Mouse (Mus musculus) left cerebral cortex, postnatal 36 days (tissue): Measurements from ENCODE around the gene Zscan25. TPM values are rescaled to one million over a fixed set of nuclear protein-coding genes. Genes with fewer than 3 reads are reported as not detected.
"Not testable (repeated sequence)": the region's sequence is repeated elsewhere in the genome, so short reads cannot be mapped to it uniquely, and the experiment has no call there.

Experiments
- DNase-seq, 2 experiments: peaks; one replicate each; pipeline ENCODE4 v3.0.0; 2021 to 2022; ENCODE audit warnings: low spot score in 2 of 2, mixed read lengths in 1 of 2
- intact Hi-C: fragments of 180-260 bp; cut with DNase I; formaldehyde crosslinking; loops from one replicate; pipeline ENCODE4 v1.15.1; 2025
- total RNA-seq, 2 experiments: library from RNA; stranded (reverse); gene quantifications; 2 replicates each; pipeline ENCODE4 v1.2.3; 2021

The Zscan25 gene
- 10 to 100 TPM; 20.6 to 21.0 TPM for total RNA-seq

DNA sequence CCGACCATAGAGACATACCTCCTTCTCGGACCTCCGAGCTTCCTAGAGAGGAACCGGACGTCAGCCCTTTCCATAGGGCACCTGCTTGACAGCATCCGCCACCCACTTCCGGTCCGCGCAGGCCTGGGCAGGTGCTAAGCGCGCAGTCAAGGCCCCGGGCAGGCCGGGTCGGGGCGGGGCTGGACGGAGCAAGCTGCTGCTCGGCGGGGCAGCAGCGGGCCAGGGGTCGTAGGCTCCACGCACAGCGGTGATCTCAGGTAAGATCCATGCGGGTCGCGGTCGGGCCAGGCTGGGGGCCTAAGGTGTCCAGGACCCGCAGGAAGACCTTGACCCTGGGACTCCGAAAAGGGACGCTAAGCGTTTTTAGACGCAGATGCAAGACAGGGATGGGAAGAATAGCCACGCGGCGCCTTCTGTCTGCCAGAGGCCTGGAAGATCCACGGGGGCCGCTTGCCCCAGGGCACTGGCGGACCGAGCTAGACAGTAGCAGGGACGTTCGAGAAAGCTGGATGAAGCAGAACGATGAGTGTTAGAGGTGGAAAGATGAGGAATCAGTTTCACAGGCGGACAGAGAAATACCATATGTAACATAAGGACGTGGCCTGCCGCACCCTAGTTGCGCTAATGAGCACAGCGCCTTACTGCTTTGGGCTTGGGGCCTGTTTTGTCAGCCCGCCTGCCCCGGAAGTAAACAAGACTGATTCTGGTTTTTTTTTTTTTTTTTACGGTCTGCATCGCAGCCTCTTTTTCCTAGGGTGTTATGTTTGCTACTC, at the start of gene Zscan25:
Zscan25 (plus strand) TSS at position 130 of the 773 bp plus-strand sequence.
- DNase-seq = peak; percentile 88 to 91
- intact Hi-C loops = loop anchor here (2.0 kb wide), 1 partner anchor 76 kb away; the partner anchor contains the start of gene Zkscan5

GRCm38 (mm10) chr5:145230641-145231040, 49.7 kb upstream of the Zscan25 start:
- DNase-seq = no peak
- intact Hi-C loops = loop anchor here (2.0 to 10.0 kb wide), 2 partner anchors 26 to 134 kb away; partner anchors contain the start of gene Zkscan5

GRCm38 (mm10) chr5:145231367-145231871, 48.9 kb upstream of the Zscan25 start, which contains the start of gene Zfp655:
Gene Zfp655, plus strand, starts transcription at chr5:145231715.
- intact Hi-C loops = loop anchor here (2.0 to 10.0 kb wide), 2 partner anchors 27 to 133 kb away; partner anchors contain the start of gene Zkscan5

GRCm38 (mm10) chr5:145231893-145232411, 48.3 kb upstream of the Zscan25 start:
- no peak for DNase-seq
- intact Hi-C loops = loop anchor here (2.0 to 10.0 kb wide), 2 partner anchors 27 to 133 kb away; partner anchors contain the start of gene Zkscan5

More at GRCm38 (mm10) chr5:145231367-145231871, 48.9 kb upstream of the Zscan25 start, which contains the start of gene Zfp655:
- DNase-seq = peak; percentile 98 to 99

GRCm38 (mm10) chr5:145234636-145235035, 45.7 kb upstream of the Zscan25 start:
- no peak for DNase-seq
- intact Hi-C loops = loop anchor here (10.0 kb wide), 1 partner anchor 130 kb away; no protein-coding TSS in a partner anchor

DNA sequence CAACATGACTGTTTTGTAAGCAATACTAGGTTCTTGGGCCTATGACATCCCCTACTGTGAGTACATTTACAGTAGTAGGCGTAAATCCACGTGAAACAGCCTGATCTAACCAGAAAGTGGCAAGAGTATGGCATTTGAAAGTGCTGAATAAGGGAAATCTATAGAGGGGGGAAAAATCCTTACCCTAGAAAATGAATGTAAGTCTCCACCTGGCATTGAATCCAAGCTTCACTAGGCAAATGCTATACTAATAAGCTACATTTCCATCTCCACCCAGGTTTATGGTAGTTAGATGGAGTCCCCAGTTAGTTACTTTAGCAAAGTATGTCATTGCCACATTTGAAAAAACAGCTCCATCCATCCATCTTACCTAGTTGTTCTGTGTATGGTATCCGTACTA, 30.8 kb upstream of the Zscan25 start:
- DNase-seq = no peak
- intact Hi-C loops = no loop called here

DNA sequence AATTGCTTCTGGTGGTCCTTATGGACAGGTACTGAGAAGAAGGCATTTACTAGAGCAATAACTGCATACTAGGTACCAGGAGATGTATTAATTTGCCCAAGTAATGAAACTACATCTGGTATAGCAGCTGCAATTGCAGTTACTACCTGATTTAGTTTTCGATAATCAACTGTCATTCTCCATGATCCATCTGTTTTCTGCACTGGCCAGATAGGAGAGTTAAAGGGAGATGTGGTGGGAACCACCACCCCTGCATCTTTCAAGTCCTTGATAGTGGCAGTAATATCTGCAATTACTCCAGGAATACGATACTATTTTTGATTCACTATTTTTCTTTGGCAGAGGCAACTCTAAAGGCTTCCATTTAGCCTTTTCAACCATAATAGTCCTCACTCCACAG, 6.7 kb upstream of the Zscan25 start:
- DNase-seq, intact Hi-C loops: not testable (repeated sequence)

DNA sequence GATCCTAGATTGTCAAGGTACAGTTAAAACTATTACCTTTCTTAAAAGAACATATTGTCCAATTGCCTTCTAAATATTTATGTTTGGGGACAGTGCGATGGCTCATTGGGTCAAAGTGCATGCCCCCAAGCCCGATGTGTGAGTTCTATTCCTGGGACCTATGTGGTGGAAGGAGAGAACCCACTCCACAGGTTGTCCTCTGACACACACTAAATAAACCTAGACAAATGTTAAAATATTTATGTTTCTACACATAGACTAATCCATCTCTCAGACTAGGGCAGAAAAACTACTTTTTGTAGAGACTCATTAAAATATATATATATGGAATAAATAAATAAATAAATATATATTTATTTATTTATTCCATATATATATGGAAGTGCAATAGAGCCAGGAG, 352 bp upstream of the Zscan25 start:
- intact Hi-C loops = loop anchor here (2.0 kb wide), 1 partner anchor 75 kb away; the partner anchor contains the start of gene Zkscan5
- no peak for DNase-seq

DNA sequence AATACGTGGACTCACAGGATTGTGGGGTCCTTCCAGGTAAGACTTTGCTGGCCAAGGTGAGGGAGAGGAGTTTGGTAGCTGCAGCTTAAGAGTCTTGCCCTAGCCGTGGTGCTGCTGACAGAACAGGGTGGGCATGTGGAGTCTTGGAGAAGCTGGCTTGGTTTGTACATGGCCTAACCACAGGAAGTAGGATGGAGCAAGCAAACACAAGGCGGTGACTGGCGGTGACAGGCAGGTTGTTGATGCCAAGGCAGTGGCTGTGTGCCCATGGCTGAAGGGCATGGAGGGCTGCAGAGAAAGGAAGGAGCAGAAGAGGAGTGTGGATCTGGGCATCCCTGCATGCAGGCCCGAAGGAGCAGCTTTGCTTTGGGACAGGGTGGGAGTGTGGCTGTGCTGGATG, 8.1 kb downstream of the Zscan25 start:
- no peak for DNase-seq
- intact Hi-C loops = no loop called here

- intact Hi-C loops = no loop called here
- no peak for DNase-seq
Measured at GRCm38 (mm10) chr5:145290697-145291096, 10.4 kb downstream of the Zscan25 start.

DNA sequence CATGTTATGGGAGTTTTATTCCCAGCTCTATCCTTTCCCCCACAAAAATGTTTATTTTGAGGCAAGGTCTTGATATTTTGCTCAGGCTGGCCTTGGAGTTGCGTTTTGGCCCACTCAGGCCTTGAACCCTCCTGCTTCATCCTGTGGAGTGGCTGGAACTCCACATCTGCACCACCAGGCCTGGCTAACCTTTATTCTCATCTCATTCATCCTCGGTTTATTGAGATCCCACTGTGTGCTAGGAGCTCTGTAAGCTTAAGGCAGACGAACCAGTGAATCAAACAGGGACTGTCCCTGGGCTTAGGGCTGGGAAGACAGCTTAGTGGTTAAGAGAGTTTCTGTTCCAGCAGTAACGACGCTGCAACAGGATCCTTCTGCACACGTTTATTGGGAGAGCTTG, 12.1 kb downstream of the Zscan25 start:
- DNase-seq = no peak

DNA sequence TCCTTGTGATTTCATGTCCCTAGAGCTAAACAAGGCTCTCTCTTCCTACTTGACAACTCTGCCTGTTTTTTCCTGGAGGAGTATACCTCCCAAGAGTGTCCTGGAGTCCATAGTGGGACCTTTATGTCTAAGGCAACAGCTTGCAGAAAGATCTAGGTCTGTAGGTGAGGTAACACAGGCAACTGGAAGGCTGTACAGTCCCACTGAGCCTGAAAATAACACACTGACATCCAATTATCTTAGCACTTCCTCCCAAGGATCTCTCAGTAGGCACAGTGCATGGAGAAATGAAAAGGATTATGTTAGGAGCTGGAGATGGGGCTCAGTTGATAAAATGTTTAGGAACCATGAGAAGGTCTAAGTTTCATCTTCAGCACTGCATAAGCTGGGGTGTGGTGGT, 20.2 kb downstream of the Zscan25 start:
- no peak for DNase-seq
- intact Hi-C loops = no loop called here

More for the DNA sequence above, 12.1 kb downstream of the Zscan25 start:
- intact Hi-C loops = no loop called here

GRCm38 (mm10) chr5:145301796-145302195, 21.5 kb downstream of the Zscan25 start:
- DNase-seq, intact Hi-C loops: not testable (repeated sequence)

- DNase-seq = no peak
- intact Hi-C loops = no loop called here
Measured at GRCm38 (mm10) chr5:145302424-145302823, 22.1 kb downstream of the Zscan25 start.

- DNase-seq, intact Hi-C loops: not testable (repeated sequence)
Measured at GRCm38 (mm10) chr5:145306953-145307352, 26.7 kb downstream of the Zscan25 start.

DNA sequence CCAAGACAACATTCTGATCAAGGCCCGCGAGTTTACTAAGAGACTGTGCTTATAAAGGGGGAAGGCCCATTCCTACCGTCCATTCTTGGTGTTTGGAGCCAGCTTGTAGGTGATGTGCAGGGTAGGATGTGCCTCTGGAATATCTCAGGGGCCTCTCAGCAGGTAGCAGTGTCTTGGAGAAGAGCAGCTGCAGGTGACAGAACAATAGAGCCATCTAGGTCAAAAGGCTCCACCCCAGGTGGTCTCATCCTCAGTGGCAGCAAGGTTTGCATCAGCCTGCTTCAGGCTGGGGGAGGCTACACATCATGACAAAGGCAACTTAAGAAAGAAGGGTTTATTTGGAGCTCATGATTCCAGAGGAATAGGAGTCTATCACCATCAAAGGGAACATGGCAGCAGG, 27.5 kb downstream of the Zscan25 start:
- DNase-seq, intact Hi-C loops: not testable (repeated sequence)

- intact Hi-C loops = no loop called here
- no peak for DNase-seq
Measured at GRCm38 (mm10) chr5:145313845-145314244, 33.5 kb downstream of the Zscan25 start.

- intact Hi-C loops = no loop called here
- DNase-seq = no peak
Measured at GRCm38 (mm10) chr5:145317141-145317540, 36.8 kb downstream of the Zscan25 start.

- intact Hi-C loops = not testable (repeated sequence)
- peak in 1 of 2 experiments; percentile 4 for DNase-seq
Measured at GRCm38 (mm10) chr5:145338756-145339155, 58.5 kb downstream of the Zscan25 start.
